Mouse (Mus musculus) layer of hippocampus, postnatal 25 days (tissue): Measurements from ENCODE around the gene Adgrl3. TPM values are rescaled to one million over a fixed set of nuclear protein-coding genes. Genes with fewer than 3 reads are reported as not detected.

Source experiments
- DNase-seq, 2 experiments: peaks; one replicate each; pipeline ENCODE4 v3.0.0; 2022; ENCODE audit warnings: mixed read lengths in 2 of 2, low spot score in 1 of 2; ENCODE audit errors: extremely low spot score in 1 of 2
- total RNA-seq, 2 experiments: library from RNA; stranded (reverse); gene quantifications; 2 replicates each; pipeline ENCODE4 v1.2.3; 2021

Gene Adgrl3
- total RNA-seq, 2 experiments from 2014 or later = 156 to 185 TPM

DNA sequence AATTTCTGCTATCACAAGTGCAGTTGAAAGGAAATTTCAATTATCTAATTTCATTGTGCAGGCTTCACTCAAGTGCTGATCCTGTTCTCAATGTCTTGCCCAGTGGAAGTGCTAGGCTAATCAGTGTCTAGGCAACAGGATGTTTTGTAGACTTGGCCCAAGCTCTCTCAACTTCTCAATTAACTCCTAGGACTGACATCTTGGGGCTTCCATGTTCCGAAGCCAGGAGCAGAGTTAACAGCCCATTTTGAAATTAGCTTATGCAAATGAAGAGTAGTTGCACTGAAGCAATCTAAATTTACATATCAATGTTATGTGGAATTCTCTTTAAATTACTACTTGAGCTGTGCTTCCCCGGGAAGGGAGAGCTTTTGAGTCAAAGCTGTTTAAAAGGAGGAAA, 339.6 kb downstream of the Adgrl3 start:
- DNase-seq = no peak

DNA sequence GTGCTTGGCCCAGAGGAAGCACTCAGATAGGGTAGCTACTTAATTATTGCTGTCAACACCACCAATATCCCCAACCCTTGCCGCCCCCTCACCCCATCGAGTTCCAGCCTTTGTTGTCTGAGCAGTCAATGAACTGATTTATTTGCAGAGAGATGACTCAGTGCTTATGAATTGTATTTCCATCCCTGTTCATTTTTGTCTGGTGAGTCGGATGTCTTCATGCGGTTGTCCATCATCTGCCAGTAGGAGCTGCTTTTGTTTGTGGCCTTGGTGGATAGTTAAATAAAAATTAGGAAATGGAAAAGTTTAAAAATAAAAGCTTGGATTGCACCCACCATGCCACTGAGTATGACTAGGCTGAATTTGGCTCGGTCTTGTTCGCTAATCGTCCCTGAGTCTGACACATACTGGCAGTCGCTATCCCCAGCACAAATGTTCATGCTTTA, 344.3 kb downstream of the Adgrl3 start:
- no peak for DNase-seq

GRCm38 (mm10) chr5:81365250-81365649, 345.3 kb downstream of the Adgrl3 start:
- no peak for DNase-seq

GRCm38 (mm10) chr5:81370126-81370850, 350.4 kb downstream of the Adgrl3 start:
- no peak for DNase-seq

GRCm38 (mm10) chr5:81375992-81376391, 356.1 kb downstream of the Adgrl3 start:
- no peak for DNase-seq

DNA sequence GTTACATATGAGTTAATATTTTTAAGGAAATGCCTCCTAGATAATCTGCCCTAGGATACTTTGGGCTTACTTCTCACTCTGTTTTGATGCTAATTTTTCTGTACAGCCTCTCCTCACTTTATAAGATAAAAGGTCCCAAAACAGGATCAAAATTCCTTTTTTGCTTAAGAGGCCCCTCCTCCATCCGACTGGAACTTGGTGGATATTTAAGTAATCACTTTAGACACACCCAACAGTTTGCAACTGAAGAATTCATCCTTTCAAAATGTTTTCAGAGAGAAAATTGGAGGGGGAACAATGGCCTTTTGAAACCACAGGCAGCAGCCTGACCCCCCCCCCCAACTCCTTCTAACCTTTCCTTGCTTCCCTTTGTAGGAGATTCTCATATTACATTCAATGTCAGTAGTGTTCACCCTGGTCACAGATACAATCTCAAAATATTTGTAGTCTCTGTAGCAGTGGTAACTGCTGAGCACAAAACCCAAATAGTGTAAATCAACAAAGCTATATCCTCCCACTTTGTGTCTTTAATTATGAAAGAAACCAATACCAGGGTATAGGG, 385.7 kb downstream of the Adgrl3 start:
- DNase-seq = no peak

GRCm38 (mm10) chr5:81417326-81417725, 397.4 kb downstream of the Adgrl3 start:
- no peak for DNase-seq

DNA sequence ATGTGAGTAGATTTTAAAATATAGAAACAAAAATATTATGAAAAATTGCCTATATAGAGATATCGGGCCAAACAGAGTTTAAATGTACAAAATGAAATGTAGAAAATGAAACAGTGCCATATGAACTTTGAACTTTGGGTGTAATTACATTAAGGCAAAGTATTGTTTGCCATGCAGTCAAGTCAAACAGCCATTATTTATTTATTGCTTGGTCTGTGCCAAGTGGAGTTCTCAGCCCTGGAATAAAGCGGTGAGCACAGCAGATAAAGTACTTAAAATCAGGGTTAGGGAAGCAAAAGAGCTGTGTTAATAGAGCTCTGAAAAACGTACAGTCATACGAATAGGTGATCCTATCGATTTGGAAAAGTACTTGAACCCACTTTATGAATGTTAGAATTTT, 407.5 kb downstream of the Adgrl3 start:
- DNase-seq = no peak

DNA sequence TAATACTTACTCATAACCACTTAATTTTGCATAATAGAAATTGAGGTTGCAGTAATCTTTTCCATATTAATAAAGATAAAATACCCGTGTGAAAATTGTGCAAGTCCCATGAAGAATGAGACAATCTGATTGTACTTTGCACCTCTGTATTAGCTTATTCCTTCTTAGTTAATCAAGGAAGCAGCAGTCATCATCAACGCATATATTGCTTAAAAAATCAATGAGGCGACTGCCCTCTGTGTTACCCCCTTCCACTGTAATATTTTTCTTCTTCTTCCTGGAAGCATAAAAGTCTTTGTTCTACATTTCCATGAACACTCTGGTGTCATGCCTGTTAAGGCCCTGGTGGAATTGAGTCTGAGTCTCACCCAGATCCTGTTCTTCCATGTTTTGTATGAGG, 416.4 kb downstream of the Adgrl3 start:
- no peak for DNase-seq

GRCm38 (mm10) chr5:81442150-81442549, 422.2 kb downstream of the Adgrl3 start:
- no peak for DNase-seq

- DNase-seq = no peak
Observed at GRCm38 (mm10) chr5:81465971-81466370, 446.0 kb downstream of the Adgrl3 start.

GRCm38 (mm10) chr5:81474681-81475080, 454.7 kb downstream of the Adgrl3 start:
- DNase-seq = no peak

DNA sequence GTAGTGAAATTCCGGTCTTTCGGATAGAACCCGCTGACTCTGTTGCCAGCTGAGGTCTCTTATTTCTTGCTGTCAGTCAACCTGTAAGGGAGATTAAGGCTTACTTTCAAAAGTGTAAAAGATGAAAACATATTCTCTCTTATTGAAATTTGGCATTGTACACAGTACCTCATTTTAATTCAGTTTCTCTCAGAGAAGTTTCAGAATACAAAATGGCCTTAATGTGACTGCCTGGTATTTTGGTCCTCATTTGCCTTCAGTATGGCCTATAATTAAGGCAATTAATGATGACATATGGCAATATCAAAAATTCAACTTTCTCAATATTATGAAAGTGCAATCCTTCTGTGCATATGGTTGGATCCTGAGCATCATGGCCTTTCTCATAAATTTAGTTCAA, 455.5 kb downstream of the Adgrl3 start:
- no peak for DNase-seq

DNA sequence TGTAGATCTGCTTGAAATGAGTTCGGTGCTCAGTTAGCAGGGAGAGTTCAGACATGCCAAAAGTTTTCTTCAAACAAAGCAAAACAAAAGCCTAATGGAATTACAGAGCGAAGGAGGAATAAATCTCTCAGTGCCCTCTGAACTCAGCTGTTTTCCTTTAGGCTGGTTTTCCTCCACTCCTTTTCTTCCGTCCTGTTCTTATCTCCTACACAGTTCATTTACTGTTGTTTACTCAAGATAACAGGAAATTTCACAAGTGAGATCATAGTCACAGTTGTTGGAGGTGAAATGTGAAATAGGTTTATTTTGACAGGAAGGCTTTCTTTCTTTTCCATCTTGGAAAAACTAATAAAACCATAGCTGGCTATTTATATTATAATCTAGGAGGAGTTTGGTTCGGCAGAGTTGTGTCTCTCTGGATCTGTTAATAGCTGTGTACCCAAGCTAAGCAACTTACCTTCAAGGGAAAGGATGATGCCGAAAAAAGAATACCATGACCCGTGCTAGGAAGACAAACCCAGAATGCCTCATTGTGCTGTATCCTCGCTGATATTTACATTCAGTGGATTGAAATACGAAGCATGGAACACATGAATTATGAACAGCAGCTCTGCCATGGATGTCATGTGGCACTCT, 456.2 kb downstream of the Adgrl3 start:
- DNase-seq = no peak

GRCm38 (mm10) chr5:81480911-81481310, 461.0 kb downstream of the Adgrl3 start:
- no peak for DNase-seq

DNA sequence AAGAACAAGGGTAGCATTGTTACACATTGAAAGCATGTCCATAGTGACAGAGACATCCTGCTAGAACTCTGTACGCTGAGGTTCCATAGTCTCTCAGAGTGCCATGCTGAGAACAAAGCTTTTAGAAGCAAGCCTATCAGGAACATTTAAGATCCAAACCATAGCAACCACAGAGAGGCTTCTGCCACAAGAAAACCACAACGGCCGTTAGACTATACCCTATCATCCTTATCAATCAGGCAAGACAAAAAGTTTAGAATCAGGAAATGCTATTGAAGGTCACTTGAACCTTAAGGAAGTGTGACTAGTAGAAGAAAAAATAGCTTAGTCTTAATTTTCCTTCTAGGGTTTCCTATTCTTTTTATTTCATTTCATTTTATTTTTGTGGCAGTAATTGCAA, 464.0 kb downstream of the Adgrl3 start:
- no peak for DNase-seq

DNA sequence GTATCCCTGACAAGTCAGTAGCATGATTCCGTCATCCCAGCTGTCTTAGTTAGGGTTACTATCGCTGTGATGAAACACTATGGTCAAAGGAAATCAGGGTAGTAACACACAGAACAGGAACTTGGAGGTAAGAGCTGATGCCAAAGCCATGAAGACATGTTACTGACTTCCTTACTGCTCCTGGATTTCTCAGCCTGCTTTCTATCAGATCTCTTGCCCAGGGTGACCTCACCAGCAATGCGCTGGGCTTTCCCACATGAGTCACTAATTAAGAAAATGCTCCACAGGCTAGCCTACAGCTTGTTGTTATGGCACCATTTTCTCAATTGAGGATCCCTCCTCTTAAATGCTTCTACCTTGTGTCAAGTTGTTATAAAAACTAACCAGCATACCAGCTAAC, 481.1 kb downstream of the Adgrl3 start:
- DNase-seq = no peak

DNA sequence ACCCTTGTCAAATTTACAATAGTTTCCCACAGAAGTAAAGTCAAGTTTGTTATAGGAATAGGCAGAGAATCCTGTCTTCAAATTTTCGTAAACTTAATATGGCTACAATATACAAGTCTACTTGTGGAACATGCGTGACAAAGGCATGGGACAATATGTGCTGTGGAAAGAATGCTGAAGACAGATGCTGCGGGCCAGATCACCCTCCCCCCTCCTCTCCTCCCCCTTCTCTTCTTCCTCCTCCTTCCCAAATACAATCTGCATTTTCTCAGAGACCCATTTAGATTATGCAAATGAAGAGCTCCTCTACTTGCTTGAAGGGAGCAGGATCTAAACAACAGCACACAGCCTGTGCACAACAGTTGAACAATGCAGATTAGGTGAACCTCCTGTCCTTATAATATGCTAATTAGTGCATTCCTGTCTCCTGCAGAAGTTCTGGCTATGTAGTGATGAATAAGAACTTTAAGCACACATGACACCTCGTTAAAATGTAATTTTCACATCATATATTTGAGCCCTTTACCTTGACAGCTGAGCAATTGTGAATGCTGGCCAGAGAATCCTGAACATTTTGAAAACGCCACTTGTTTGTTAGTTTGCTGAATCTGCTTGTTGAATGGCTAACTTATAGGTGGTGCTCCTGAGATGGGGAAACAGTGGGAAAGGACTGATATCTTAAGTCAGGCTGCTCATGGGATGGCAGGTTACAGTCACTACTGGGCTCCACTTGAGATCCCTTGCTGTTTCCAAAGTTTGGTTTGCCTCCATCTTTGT, 499.0 kb downstream of the Adgrl3 start:
- DNase-seq = no peak

- DNase-seq = no peak
Observed at GRCm38 (mm10) chr5:81519497-81520382, 499.8 kb downstream of the Adgrl3 start.

DNA sequence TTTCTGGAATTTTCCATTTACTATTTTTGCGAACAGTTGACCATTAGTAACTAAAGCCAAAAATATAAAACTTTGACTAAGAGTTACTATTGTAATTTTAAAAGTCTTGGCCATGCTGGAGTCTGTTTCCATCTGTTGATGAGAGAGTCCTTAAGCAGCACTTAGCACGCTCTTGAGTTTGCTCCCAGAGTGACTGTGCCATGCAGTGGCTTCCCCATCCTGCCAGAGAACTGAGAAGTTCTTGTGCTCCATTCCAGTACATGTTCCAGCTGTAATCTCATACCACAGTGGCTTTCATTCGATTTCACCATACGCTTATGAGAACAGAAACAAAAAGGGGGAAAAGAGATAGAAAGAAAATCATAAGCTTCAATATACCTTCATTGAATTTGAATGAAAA, 502.8 kb downstream of the Adgrl3 start:
- DNase-seq = no peak
